Mouse (Mus musculus) frontal cortex, postnatal 14 days (tissue): ENCODE measurements around the gene Fam20a.
"Not testable (repeated sequence)": the region's sequence is repeated elsewhere in the genome, so short reads cannot be mapped to it uniquely, and the experiment has no call there.

Source experiments
- DNase-seq, 2 experiments: peaks; one replicate each; pipeline ENCODE4 v3.0.0; 2022; ENCODE audit warnings: low spot score in 2 of 2

The Fam20a gene

DNA sequence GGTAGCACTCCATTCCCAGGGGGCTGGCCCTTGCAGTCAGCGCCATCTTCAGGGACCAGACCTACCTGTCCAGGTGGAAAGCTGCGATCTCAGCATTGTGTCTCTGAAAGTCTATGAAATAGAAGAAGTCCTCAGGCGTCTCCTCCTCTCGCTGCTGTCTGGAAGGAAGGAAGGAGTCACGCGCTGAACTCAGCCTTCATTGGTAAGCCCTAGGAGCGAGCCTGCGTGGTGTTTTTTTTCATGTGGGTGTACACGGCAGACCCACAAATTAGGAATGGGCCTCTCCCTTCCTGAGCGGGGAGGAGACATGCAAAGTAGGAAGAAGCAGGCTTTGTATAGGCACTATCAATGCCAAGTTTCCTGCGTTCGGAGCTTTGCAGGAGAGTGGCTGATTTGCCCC is 43.8 kb downstream of the Fam20a start:
- no peak for DNase-seq

- no peak for DNase-seq
Observed at GRCm38 (mm10) chr11:109676621-109677373, 45.3 kb downstream of the Fam20a start.

DNA sequence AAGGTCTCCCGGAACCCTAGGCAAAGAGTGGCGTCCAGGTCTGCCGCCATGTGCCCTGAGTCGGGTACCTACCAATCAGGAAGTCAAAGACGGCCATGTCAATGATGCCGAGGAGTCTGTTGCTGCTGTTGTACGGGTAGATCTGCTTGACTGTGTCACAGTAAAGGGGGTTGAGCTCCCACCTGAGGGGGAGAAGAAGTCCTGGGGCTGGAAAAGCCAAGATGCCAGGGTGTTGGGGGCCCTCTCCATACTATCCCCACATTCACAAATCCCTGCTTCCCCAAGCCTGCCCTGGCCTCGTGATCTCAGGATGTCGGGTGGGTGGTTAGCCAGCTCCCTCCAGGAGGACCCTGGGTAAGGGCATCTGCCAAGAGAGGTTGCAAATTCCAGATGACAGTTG is 46.3 kb downstream of the Fam20a start:
- DNase-seq = no peak

- no peak for DNase-seq
Observed at GRCm38 (mm10) chr11:109675208-109675607, 46.9 kb downstream of the Fam20a start.

- DNase-seq = no peak
Observed at GRCm38 (mm10) chr11:109674542-109674941, 47.5 kb downstream of the Fam20a start.

DNA sequence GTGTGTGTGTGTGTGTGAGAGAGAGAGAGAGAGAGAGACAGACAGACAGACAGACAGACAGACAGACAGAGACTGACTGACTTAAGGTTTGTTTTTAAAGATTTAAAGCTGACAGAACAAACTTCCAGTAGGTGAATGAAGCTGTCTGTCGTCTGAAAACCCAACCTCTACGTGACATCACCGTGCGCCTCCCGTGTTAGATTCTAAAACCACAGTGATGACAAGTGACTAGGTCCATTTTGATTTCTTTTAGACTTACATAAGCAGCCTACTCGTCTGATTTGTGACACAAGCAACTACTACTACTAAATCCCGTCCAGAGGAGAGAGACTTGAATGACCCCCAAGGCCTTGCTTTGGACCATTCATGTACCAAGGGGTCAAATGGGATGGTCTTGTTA is 48.3 kb downstream of the Fam20a start:
- no peak for DNase-seq

GRCm38 (mm10) chr11:109672881-109673739 is 49.0 kb downstream of the Fam20a start:
- no peak for DNase-seq

DNA sequence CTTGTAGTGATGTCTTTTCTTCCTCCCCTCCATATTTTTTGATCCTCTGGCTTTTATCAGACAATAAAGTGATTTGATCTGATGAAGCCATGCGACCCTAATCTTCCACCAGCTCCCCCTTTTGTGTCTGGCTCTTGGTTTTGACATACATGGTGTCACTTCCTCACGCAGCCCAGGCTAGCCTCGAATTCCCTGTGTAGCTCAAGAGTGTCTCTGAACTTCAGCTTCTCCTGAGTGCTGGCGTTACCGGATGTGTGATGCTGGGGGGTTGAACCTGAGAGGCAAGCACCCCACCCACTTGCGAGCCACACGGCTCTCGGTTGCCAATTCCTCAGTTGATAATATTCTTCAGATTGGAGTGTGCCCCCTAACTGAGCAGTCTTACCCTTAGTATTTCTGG is 49.7 kb downstream of the Fam20a start:
- no peak for DNase-seq

DNA sequence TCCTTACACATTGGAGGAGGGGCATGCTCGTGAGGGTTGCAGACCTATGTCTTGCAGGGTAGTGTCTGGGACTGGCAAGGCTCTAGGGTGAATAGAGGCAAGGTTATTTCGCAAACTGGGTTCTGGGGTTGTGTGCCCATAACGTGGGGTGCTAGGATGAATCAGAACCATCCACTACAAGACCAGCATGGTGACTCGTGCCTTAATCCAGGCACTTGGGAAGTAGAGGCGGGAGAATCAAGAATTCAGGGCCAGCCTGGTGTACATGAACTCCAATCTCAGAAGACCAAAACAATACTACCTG is 50.1 kb downstream of the Fam20a start:
- no peak for DNase-seq

DNA sequence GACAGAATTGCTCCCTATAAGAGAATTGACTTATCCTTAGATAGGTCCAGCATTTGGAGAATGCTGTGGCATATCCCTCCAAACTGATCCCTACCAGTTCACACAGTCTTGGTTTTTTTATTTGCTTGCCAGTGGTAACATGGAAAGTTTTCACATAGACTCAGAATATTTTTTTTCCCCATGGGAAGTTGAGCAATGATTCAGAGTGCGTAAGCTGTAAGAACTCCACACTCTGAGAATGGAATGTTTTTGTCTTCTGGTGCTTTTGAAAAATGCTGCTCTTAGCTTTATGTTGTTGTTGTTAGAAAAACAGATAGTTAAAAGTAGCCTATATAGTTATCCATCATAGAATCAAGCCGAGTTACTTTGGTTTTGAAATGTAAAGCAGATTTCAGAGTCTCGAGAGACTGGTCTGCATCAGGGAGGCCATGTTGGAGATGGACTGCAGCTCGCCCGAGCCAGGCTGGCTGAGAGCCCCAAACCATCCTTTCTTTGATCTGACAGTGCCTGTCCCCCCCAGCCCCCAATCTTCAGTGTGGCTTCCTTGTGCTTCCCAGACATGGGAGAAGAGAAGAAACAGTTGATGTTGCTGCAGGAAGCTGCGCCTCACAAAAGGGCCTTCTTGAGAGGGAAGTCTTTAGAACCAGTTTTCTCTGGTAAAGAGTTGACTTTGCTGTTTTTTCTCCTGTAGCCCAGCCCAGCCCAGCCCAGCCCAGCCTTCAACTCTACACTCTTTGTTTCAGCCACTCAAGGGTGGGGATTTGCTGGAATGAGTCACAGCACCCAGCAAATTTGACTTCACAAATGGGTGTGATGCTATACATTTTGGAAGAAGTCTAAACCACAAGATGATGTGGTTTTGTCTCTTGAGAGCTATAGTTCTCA is 50.7 kb downstream of the Fam20a start:
- DNase-seq = no peak

- no peak for DNase-seq
Observed at GRCm38 (mm10) chr11:109670026-109670916, 51.8 kb downstream of the Fam20a start.

GRCm38 (mm10) chr11:109669149-109669708 is 52.9 kb downstream of the Fam20a start:
- DNase-seq = no peak

GRCm38 (mm10) chr11:109668115-109668725 is 53.9 kb downstream of the Fam20a start:
- no peak for DNase-seq

DNA sequence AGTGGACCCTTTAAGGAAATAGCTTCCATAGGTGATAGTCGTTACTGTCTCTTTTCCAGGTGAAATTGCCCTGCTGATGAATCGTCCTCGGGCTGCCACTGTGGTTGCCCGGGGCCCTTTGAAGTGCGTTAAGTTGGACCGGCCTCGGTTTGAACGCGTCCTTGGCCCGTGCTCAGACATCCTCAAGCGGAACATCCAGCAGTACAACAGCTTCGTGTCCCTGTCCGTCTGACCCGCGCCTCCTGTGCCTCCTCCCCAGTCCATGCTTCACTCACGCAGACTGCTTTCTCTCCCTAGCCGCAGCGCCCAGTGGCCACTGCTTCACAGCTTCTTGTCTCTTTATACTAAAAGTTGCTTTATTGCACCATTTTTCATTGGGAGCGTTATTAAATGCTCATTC is 54.7 kb downstream of the Fam20a start:
- no peak for DNase-seq

DNA sequence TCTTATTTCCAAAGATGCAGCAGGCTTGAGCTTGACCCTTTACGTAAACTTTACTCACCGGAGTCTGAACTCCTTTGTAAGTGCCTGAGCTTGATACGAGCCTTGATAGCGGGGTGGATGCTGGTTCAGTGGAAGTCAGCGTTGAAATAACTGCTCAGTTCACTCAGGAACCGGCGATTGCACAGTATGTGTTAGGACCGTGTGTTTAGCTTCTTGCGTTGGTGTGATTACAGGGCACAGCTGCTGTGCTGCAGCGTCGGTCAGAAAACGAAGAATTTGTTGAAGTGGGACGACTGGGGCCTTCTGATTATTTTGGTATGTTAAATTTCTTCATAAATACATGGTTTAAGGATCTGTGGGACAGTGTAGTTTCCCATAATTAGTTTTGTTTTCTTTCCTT is 55.7 kb downstream of the Fam20a start:
- DNase-seq = no peak

DNA sequence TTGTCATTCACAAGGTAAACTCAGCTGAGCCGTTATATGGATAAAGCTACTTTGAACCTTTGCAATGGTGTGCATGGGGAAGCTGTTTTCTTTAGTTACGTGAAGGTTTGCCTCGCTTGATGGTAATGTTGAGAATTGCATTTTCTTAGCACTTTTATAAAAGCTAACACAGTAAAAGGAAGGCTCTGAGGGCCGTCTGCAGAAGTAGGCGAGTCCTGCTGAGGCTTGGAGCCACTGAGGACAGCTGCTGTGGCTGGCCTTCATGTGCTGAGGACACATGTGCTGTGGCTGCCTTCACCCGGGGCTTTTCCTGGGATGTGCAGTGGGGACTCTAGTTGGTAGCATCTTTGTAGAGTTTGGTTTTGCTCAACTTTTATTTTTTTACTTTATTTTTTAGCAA is 56.7 kb downstream of the Fam20a start:
- DNase-seq = no peak

DNA sequence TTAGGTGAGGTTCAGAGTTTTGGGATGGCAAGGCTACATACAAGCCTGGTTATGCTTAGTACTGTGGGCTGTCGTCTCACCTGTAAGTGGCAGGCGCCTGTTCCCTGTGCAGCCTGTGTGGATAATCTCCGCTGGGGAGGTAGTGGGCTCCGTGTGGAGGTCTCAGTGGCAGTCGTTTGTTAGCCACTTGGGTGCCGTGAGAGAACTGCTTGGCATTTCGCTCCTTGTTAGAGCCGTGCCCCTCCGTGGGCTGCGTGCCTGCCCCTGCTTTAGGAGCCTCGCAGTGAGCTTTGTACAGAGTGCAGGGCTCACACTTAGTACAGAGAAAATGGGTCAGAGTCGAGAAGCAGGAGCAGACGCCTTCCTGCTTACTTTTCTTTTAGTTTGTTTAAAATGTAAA is 57.8 kb downstream of the Fam20a start:
- DNase-seq = no peak

- not testable (repeated sequence) for DNase-seq
Observed at GRCm38 (mm10) chr11:109660526-109660925, 61.6 kb downstream of the Fam20a start.

DNA sequence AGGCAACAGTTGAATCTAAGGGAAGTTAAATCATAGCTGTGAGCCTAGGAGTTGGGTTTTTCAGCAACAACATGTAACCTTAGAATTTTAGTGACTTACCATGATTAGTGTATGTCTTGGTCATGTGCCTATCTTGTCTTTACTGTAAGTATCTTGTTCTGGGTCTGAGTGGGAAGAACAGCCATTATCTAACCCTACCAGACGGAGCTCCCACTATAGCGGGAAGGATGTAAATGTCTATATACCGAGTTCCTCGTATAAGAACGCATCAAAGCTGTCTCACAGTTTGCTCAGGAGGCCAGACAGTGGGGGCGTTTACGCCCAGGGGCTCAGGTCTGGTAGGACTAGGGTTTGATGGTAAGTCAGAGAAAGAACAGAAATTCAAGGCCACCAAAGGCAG is 65.8 kb downstream of the Fam20a start:
- DNase-seq = no peak

DNA sequence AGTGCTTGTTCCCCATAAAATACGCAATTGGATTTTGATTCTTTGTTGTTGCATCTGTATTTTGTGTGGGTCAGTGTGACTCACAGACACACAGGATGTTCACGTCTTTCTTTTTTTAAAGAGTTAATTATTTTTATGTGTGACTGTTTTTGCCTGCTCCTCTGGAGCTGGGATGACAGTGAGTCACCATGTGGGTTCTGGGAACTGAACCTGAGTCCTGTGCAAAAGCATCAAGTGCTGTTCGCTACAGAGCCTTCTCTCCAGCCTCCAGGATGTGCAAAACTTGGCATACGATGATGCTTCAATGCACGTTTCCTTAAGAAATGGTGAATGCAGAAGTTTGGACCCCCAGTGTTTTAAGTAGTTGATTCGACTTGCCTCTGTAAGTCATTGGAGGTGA is 67.5 kb downstream of the Fam20a start:
- no peak for DNase-seq

DNA sequence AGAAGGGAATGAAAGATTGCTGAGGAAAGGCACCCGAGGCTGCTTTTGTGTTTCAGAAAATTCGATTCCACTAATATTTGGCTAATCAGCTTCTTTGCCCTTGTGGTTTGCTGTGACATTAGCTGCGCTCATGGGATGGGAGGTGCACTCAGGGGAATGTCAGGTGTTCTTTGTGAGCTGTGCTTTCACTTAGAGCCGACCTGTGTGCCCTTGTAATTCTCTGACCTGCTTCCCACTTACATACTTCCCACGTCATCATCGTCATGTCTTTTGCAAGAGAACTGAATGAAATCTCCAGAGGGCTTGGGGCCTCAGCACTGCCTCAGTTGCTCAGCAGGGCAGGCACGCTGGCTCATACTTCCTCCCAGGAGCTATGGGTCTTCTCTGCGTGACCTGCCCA is 68.9 kb downstream of the Fam20a start:
- no peak for DNase-seq
